ENCODE assay signal across 8 mouse cellular contexts in the genomic region with DNA sequence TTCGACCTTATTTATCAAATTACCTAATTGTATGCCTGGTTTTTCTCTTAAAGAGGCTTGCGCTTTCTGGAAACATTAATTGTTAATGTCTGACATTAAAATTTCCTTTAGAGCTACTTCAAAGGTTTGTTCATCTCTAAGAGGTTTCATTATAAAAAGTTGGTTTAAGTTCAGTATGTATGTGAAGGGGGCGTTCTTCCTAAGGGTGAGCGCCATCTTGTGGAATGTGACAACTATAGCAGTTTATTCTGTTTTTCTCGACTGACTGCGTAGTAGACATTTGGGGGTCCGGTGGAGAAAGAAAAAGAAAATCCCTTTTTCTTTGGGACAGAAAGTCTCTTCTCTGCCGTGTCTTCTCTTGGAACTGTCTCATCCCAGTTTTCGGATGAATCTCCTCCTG. TPM values are rescaled to one million over a fixed set of nuclear protein-coding genes. Genes with fewer than 3 reads are reported as not detected.
DNase-seq lines count a peak whose midpoint lies in the region; ATAC-seq lines count a peak whose summit lies in the region.

No protein-coding gene starts in this region.

- WGBS in heart, embryonic 11.5 days (ENCODE audit: insufficient replicate concordance), result 22% methylated on average over 9 of the region's 9 CpGs
- WGBS in heart, embryonic 10.5 days, result 18% methylated on average over 9 of the region's 9 CpGs
- WGBS in embryonic facial prominence, embryonic 13.5 days, result 18% methylated on average over 9 of the region's 9 CpGs
- 24% methylated on average over 9 of the region's 9 CpGs for WGBS in neural tube, embryonic 14.5 days
- WGBS in hindbrain, embryonic 12.5 days, result 25% methylated on average over 9 of the region's 9 CpGs

- H3K4me3 ChIP-seq in heart, embryonic 11.5 days (ENCODE audit: low read depth, low read length), result no peak overlapping the region
- no peak overlapping the region for H3K4me3 ChIP-seq in heart, embryonic 10.5 days
- H3K4me3 ChIP-seq in embryonic facial prominence, embryonic 13.5 days, result no peak overlapping the region
- H3K4me3 ChIP-seq in neural tube, embryonic 14.5 days (ENCODE audit: low read depth, low read length), result no peak overlapping the region
- no peak overlapping the region for H3K4me3 ChIP-seq in hindbrain, embryonic 12.5 days

- no peaks in the 10 kb centered on the region for H3K4me1 ChIP-seq in heart, embryonic 11.5 days (ENCODE audit: control insufficient read depth, insufficient read depth, low read length)
- no peaks in the 10 kb centered on the region; the same call in 1 of the 2 replicates for H3K4me1 ChIP-seq in heart, embryonic 10.5 days
- peaks cover 43% of the 10 kb centered on the region for H3K4me1 ChIP-seq in embryonic facial prominence, embryonic 13.5 days
- no peaks in the 10 kb centered on the region for H3K4me1 ChIP-seq in neural tube, embryonic 14.5 days (ENCODE audit: control insufficient read depth, insufficient read depth, low read length)
- peaks cover 19% of the 10 kb centered on the region for H3K4me1 ChIP-seq in hindbrain, embryonic 12.5 days

- no peak overlapping the region for H3K9ac ChIP-seq in heart, embryonic 11.5 days (ENCODE audit: low read depth, low read length)
- H3K9ac ChIP-seq in embryonic facial prominence, embryonic 13.5 days, result no peak overlapping the region
- no peak overlapping the region for H3K9ac ChIP-seq in neural tube, embryonic 14.5 days (replicated peaks; ENCODE audit: low read depth, low read length)
- no peak overlapping the region for H3K9ac ChIP-seq in hindbrain, embryonic 12.5 days

- no peak for DNase-seq in heart, embryonic 10.5 days (ENCODE audit: low spot score)
- DNase-seq in thymus, postnatal 0 days (ENCODE audit: low spot score), result peak; percentile 51
- DNase-seq in thymus, postnatal 4 days, result no peak
- no peak for DNase-seq in urinary bladder, adult 2 months (ENCODE audit: low spot score)

- H3K4me2 ChIP-seq in heart, embryonic 11.5 days, result peak overlapping the region; percentile 37
- H3K4me2 ChIP-seq in embryonic facial prominence, embryonic 13.5 days, result peak overlapping the region; percentile 24; the same call in 1 of the 2 replicates
- no peak overlapping the region for H3K4me2 ChIP-seq in neural tube, embryonic 14.5 days (ENCODE audit: low read depth, low read length)
- no peak overlapping the region for H3K4me2 ChIP-seq in hindbrain, embryonic 12.5 days (replicated peaks)

- no peak overlapping the region for H3K27ac ChIP-seq in heart, embryonic 11.5 days (ENCODE audit: low read depth, low read length)
- no peak overlapping the region for H3K27ac ChIP-seq in heart, embryonic 10.5 days
- H3K27ac ChIP-seq in embryonic facial prominence, embryonic 13.5 days, result no peak overlapping the region
- no peak overlapping the region for H3K27ac ChIP-seq in neural tube, embryonic 14.5 days (ENCODE audit: low read depth, low read length)
- H3K27ac ChIP-seq in hindbrain, embryonic 12.5 days, result no peak overlapping the region

- H3K36me3 ChIP-seq in heart, embryonic 11.5 days (ENCODE audit: control insufficient read depth, insufficient read depth, low read length), result no peaks in the 10 kb centered on the region
- no peaks in the 10 kb centered on the region for H3K36me3 ChIP-seq in heart, embryonic 10.5 days
- H3K36me3 ChIP-seq in embryonic facial prominence, embryonic 13.5 days, result no peaks in the 10 kb centered on the region
- H3K36me3 ChIP-seq in neural tube, embryonic 14.5 days (ENCODE audit: control insufficient read depth, insufficient read depth, low read length), result no peaks in the 10 kb centered on the region
- no peaks in the 10 kb centered on the region for H3K36me3 ChIP-seq in hindbrain, embryonic 12.5 days

- no peaks in the 10 kb centered on the region for H3K9me3 ChIP-seq in heart, embryonic 11.5 days (replicated peaks; ENCODE audit: control insufficient read depth, low read length)
- H3K9me3 ChIP-seq in heart, embryonic 10.5 days, result no peaks in the 10 kb centered on the region
- H3K9me3 ChIP-seq in embryonic facial prominence, embryonic 13.5 days, result no peaks in the 10 kb centered on the region
- no peaks in the 10 kb centered on the region for H3K9me3 ChIP-seq in neural tube, embryonic 14.5 days (ENCODE audit: control insufficient read depth, low read length)
- H3K9me3 ChIP-seq in hindbrain, embryonic 12.5 days (replicated peaks), result no peaks in the 10 kb centered on the region

- no peak for ATAC-seq in heart, embryonic 11.5 days (replicated peaks; ENCODE audit: insufficient number of reproducible peaks, low FRiP score, low TSS enrichment)
- no peak for ATAC-seq in embryonic facial prominence, embryonic 13.5 days (ENCODE audit: insufficient number of reproducible peaks, insufficient read depth, low FRiP score, low TSS enrichment, low read depth)
- peak; percentile 61; the same call in 1 of the 2 replicates for ATAC-seq in neural tube, embryonic 14.5 days (ENCODE audit: low read depth)
- ATAC-seq in hindbrain, embryonic 12.5 days (ENCODE audit: low FRiP score), result no peak

- H3K27me3 ChIP-seq in heart, embryonic 11.5 days (ENCODE audit: control insufficient read depth, insufficient read depth, low read length), result no peaks in the 10 kb centered on the region
- H3K27me3 ChIP-seq in heart, embryonic 10.5 days (ENCODE audit: insufficient read depth, poor library complexity, severe bottlenecking), result no peaks in the 10 kb centered on the region
- H3K27me3 ChIP-seq in embryonic facial prominence, embryonic 13.5 days, result no peaks in the 10 kb centered on the region
- no peaks in the 10 kb centered on the region for H3K27me3 ChIP-seq in neural tube, embryonic 14.5 days (ENCODE audit: control insufficient read depth, insufficient read depth, low read length)
- no peaks in the 10 kb centered on the region for H3K27me3 ChIP-seq in hindbrain, embryonic 12.5 days

RNA-seq across cellular contexts. Expression of gene Tmem117, which starts 32.4 kb away (rescaled TPM):
- polyA plus RNA-seq in heart, embryonic 11.5 days (2014; fragmentation: Nextera tagmentation; extraction: Ambion mirVana), result 0.94 and 1.7 TPM in 2 replicates
- polyA plus RNA-seq in heart, embryonic 10.5 days (2016; fragmentation: Nextera tagmentation; extraction: Ambion mirVana), result 0.73 and 1.8 TPM in 2 replicates
- 0.55 TPM in 2 replicates for polyA plus RNA-seq in thymus, postnatal 0 days (2015; fragmentation: Nextera tagmentation; extraction: Ambion mirVana)
- polyA plus RNA-seq in embryonic facial prominence, embryonic 13.5 days (2015; fragmentation: Nextera tagmentation; extraction: Ambion mirVana), result 4.9 and 5.0 TPM in 2 replicates
- 17.3 and 19.5 TPM in 2 replicates for polyA plus RNA-seq in neural tube, embryonic 14.5 days (2014; fragmentation: Nextera tagmentation; extraction: Ambion mirVana)
- polyA plus RNA-seq in urinary bladder, adult 2 months (2012; rRNA removed), result 1.1 and 1.3 TPM in 2 replicates
- 3.7 and 3.9 TPM in 2 replicates for polyA plus RNA-seq in hindbrain, embryonic 12.5 days (2016; fragmentation: Nextera tagmentation; extraction: Ambion mirVana)

Comparison
In these comparisons a context has a peak if more than half of its experiments do, and no peak if none do; other contexts are left out.
1. H3K4me2 ChIP-seq: peak in heart, embryonic 11.5 days (single experiment) and embryonic facial prominence, embryonic 13.5 days (single experiment); none in neural tube, embryonic 14.5 days (single experiment) and hindbrain, embryonic 12.5 days (single experiment).